Mouse (Mus musculus) CH12.LX (cell line): ENCODE data around the gene Atmin. TPM values are rescaled to one million over a fixed set of nuclear protein-coding genes. Genes with fewer than 3 reads are reported as not detected.

Experiments used
- DNase-seq: peaks from one replicate; pipeline ENCODE4 v3.0.0-alpha.2; 2013; ENCODE audit errors: extremely low read depth
- H3K27ac ChIP-seq: 2 replicates; pipeline ENCODE4 v1.5.1; 2012; ENCODE audit warnings: low read depth, mild to moderate bottlenecking, control low read depth, moderate library complexity; ENCODE audit not compliant: insufficient read depth
- H3K27me3 ChIP-seq: replicated peaks from 2 replicates; pipeline ENCODE3; 2012; ENCODE audit warnings: inconsistent platforms
- H3K36me3 ChIP-seq, 2 experiments: replicated peaks in 1 of 2; 2 replicates each; pipeline versions ENCODE3 to v1.6.1; 2012; ENCODE audit warnings: inconsistent platforms in 1 of 2, low read length in 1 of 2, mild to moderate bottlenecking in 1 of 2, mixed read lengths in 1 of 2, moderate library complexity in 1 of 2; ENCODE audit not compliant: control insufficient read depth in 1 of 2, insufficient read depth in 1 of 2
- H3K4me1 ChIP-seq, 2 experiments: 2 replicates each; pipeline ENCODE4 v1.6.1; 2012; ENCODE audit warnings: inconsistent platforms in 1 of 2, moderate library complexity in 1 of 2; ENCODE audit not compliant: insufficient read depth in 2 of 2, control insufficient read depth in 1 of 2
- H3K4me2 ChIP-seq: 2 replicates; pipeline ENCODE4 v1.6.1; 2012; ENCODE audit warnings: low read depth, mild to moderate bottlenecking, control low read depth; ENCODE audit not compliant: poor library complexity, insufficient read depth, severe bottlenecking
- H3K4me3 ChIP-seq, 3 experiments: fragments of 150-350 bp in 1 of 3; sonication (generic) in 1 of 3; replicated peaks in 1 of 3; 2 replicates each; pipeline versions ENCODE3 to v1.5.1; 2011 to 2012; ENCODE audit warnings: low read depth in 2 of 3, low read length in 2 of 3, mild to moderate bottlenecking in 2 of 3, moderate library complexity in 2 of 3, control low read depth in 1 of 3, improper control_type of control experiment in 1 of 3, inconsistent platforms in 1 of 3, mixed read lengths in 1 of 3; ENCODE audit not compliant: poor library complexity in 1 of 3
- H3K79me2 ChIP-seq: replicated peaks from 2 replicates; pipeline ENCODE4 v1.6.1; 2012; ENCODE audit warnings: mild to moderate bottlenecking, moderate library complexity; ENCODE audit not compliant: control insufficient read depth, poor library complexity, insufficient read depth, severe bottlenecking; ENCODE audit errors: extremely low read depth
- H3K9ac ChIP-seq: 2 replicates; pipeline ENCODE4 v1.6.1; 2012; ENCODE audit warnings: low read depth, mild to moderate bottlenecking, control low read depth, moderate library complexity; ENCODE audit not compliant: insufficient read depth
- H3K9me3 ChIP-seq: replicated peaks from 2 replicates; pipeline ENCODE3; 2012; ENCODE audit warnings: low read length, inconsistent platforms, mixed read lengths
- CHD2 ChIP-seq: IDR thresholded peaks from 2 replicates; pipeline ENCODE4 v1.6.1; 2011; ENCODE audit warnings: low read length, improper control_type of control experiment
- ELF1 ChIP-seq: IDR thresholded peaks from 2 replicates; pipeline ENCODE4 v1.6.1; 2014; ENCODE audit warnings: low read depth, mild to moderate bottlenecking, inconsistent platforms, low read length, improper control_type of control experiment
- GABPA ChIP-seq: IDR thresholded peaks from 2 replicates; pipeline ENCODE4 v1.6.1; 2012; ENCODE audit warnings: low read depth, low read length, improper control_type of control experiment, inconsistent platforms; ENCODE audit not compliant: insufficient replicate concordance
- IRF4 ChIP-seq: IDR thresholded peaks from 2 replicates; pipeline ENCODE4 v1.6.1; 2014; ENCODE audit warnings: low read depth, mild to moderate bottlenecking, inconsistent platforms, low read length, improper control_type of control experiment
- JUND ChIP-seq: conservative IDR thresholded peaks from 2 replicates; pipeline ENCODE4 v1.6.1; 2011; ENCODE audit warnings: low read depth, low read length, improper control_type of control experiment
- MAX ChIP-seq: IDR thresholded peaks from 2 replicates; pipeline ENCODE4 v1.6.1; 2011; ENCODE audit warnings: low read length, improper control_type of control experiment
- MAZ ChIP-seq: IDR thresholded peaks from 2 replicates; pipeline ENCODE4 v1.6.1; 2012; ENCODE audit warnings: low read depth, mild to moderate bottlenecking, inconsistent platforms, low read length, improper control_type of control experiment, moderate library complexity
- MEF2A ChIP-seq: IDR thresholded peaks from 2 replicates; pipeline ENCODE4 v1.6.1; 2014; ENCODE audit warnings: low read depth, mild to moderate bottlenecking, inconsistent platforms, low read length, improper control_type of control experiment, borderline replicate concordance
- PAX5 ChIP-seq: IDR thresholded peaks from 2 replicates; pipeline ENCODE4 v1.6.1; 2012; ENCODE audit warnings: low read length, inconsistent platforms, mixed read lengths
- POLR2A ChIP-seq: IDR thresholded peaks from 2 replicates; pipeline ENCODE4 v1.6.1; 2011; ENCODE audit warnings: low read depth, mild to moderate bottlenecking, improper control_type of control experiment, low read length
- POLR2AphosphoS2 ChIP-seq: IDR thresholded peaks from 2 replicates; pipeline ENCODE4 v1.6.1; 2011; ENCODE audit warnings: low read depth, low read length, improper control_type of control experiment
- RAD21 ChIP-seq: IDR thresholded peaks from 2 replicates; pipeline ENCODE4 v1.6.1; 2011; ENCODE audit warnings: low read depth, mild to moderate bottlenecking, low read length, improper control_type of control experiment, moderate library complexity
- RCOR1 ChIP-seq: conservative IDR thresholded peaks from 2 replicates; pipeline ENCODE4 v1.6.1; 2012; ENCODE audit warnings: low read depth, mild to moderate bottlenecking, inconsistent platforms, low read length, improper control_type of control experiment
- TBP ChIP-seq: conservative IDR thresholded peaks from 2 replicates; pipeline ENCODE4 v1.6.1; 2011; ENCODE audit warnings: low read depth, low read length, improper control_type of control experiment
- UBTF ChIP-seq: IDR thresholded peaks from 2 replicates; pipeline ENCODE4 v1.6.1; 2012; ENCODE audit warnings: low read depth, mild to moderate bottlenecking, inconsistent platforms, low read length, improper control_type of control experiment, moderate library complexity
- USF1 ChIP-seq: IDR thresholded peaks from 2 replicates; pipeline ENCODE4 v1.6.1; 2014; ENCODE audit warnings: low read depth, mild to moderate bottlenecking, inconsistent platforms, low read length, improper control_type of control experiment
- ZC3H11A ChIP-seq: IDR thresholded peaks from 2 replicates; pipeline ENCODE4 v1.6.1; 2012; ENCODE audit warnings: low read depth, mild to moderate bottlenecking, inconsistent platforms, low read length, improper control_type of control experiment
- ZNF384 ChIP-seq: IDR thresholded peaks from 2 replicates; pipeline ENCODE4 v1.6.1; 2012; ENCODE audit warnings: low read depth, low read length, improper control_type of control experiment, inconsistent platforms
- dilution Hi-C: fragments of 300-500 bp; cut with MboI; formaldehyde crosslinking; loops from 2 replicates; pipeline ENCODE4 v1.14.3; 2020; ENCODE audit warnings: low sequenced_read_pairs; ENCODE audit not compliant: extremely low pct_unique_long_range_greater_than_20kb, extremely low pct_ligation_motif_present
- in situ Hi-C: fragments of 300-500 bp; cut with MboI; formaldehyde crosslinking; loops from 3 replicates; pipeline ENCODE4 v1.14.3; 2019; ENCODE audit warnings: low sequenced_read_pairs, low pct_ligation_motif_present, low pct_unique_long_range_greater_than_20kb, mixed read lengths
- polyA plus RNA-seq: library from polyadenylated mRNA; unstranded; fragments of >175 nt; gene quantifications from 2 replicates; pipeline ENCODE4 v1.2.1, GENCODE M21; 2012; ENCODE audit warnings: low read depth; ENCODE audit not compliant: insufficient read length
- total RNA-seq, 2 experiments: library from RNA; depleted of rRNA; stranded (reverse); fragments of 300-350 nt in 1 of 2; fragments of >200 nt in 1 of 2; gene quantifications; 2 replicates each; pipeline ENCODE4 v1.2.3; 2012 to 2014

The Atmin gene
- total and polyA plus RNA-seq, 3 experiments, result 9.3 to 22.0 (median 14.8) TPM

DNA sequence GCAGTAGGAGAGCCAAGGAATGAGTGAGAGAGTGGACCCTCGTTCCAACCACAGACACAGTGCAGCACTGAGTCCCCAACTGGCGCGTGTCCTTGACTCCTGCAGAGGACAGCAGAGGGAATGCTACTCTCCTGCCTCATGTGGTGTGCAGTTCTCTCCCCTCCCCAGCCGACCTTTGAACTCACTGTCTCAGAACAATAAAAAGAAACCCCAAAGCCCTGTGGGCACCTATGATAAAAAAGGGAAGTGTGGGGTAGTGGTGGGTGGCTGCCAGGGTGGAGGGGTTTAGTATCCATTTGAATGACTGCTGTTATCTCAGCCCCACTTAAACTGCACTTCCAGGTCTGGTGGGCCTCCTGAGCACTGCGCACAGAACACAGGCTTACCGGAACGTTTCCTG lies 4.4 kb downstream of the Atmin start:
- H3K27me3 ChIP-seq, result no peaks in the 10 kb centered on the region
- DNase-seq, result peak; percentile 48
- H3K9ac ChIP-seq, result peak overlapping the region; percentile 10
- no peaks in the 10 kb centered on the region for H3K9me3 ChIP-seq
- H3K4me2 ChIP-seq, result peak overlapping the region; percentile 98
- peaks cover 51% of the 10 kb centered on the region for H3K79me2 ChIP-seq
- peaks cover 5 to 20% of the 10 kb centered on the region in 2 experiments for H3K36me3 ChIP-seq
- peak overlapping the region; percentile 78 for H3K27ac ChIP-seq
- peaks cover 11 to 66% of the 10 kb centered on the region in 2 experiments for H3K4me1 ChIP-seq
- in situ Hi-C loops, result no loop called here
- dilution Hi-C loops, result no loop called here
- peak overlapping the region in 2 of 3 experiments; percentile 30 to 45 for H3K4me3 ChIP-seq
- TF ChIP-seq MAZ (no peak), MEF2A (no peak), POLR2A (no peak)

DNA sequence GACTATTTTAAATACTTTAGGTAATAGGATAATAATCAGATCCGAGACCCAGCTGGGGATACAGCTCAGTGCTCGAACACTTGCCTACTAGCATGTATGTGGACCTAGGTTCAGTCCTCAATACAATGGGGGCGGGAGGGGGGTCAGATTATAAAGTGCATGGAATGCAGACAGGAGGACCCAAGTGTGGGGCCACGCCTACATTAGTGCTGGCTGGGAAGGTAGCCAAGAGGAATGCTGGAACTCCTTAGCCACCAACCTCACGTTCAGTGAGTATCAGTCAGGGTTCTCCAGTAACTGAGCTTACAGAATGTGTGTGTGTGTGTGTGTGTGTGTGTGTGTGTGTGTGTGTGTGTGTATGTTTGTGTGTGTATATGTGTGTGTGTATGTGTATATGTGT lies 8.2 kb downstream of the Atmin start:
- peaks cover 5 to 49% of the 10 kb centered on the region in 2 experiments for H3K4me1 ChIP-seq
- no peak for TF ChIP-seq ZC3H11A
- no peak for TF ChIP-seq UBTF
- TF ChIP-seq POLR2A, result no peak
- TF ChIP-seq MAX, result no peak
- no peak for TF ChIP-seq RAD21
- TF ChIP-seq USF1, result no peak
- no peak for TF ChIP-seq ZNF384
- no peak for TF ChIP-seq TBP
- no peak for TF ChIP-seq PAX5
- no peak for TF ChIP-seq JUND
- no peak for TF ChIP-seq GABPA
- TF ChIP-seq RCOR1, result no peak
- TF ChIP-seq IRF4, result no peak
- no peak for TF ChIP-seq ELF1
- TF ChIP-seq POLR2AphosphoS2, result no peak
- TF ChIP-seq CHD2, result no peak
- dilution Hi-C loops, result no loop called here
- H3K27ac ChIP-seq, result no peak overlapping the region
- H3K4me3 ChIP-seq, result no peak overlapping the region
- no peaks in the 10 kb centered on the region for H3K27me3 ChIP-seq
- DNase-seq, result no peak
- H3K9me3 ChIP-seq, result no peaks in the 10 kb centered on the region
- H3K79me2 ChIP-seq, result peaks cover 22% of the 10 kb centered on the region
- peaks cover 31 to 57% of the 10 kb centered on the region in 2 experiments for H3K36me3 ChIP-seq
- in situ Hi-C loops, result no loop called here
- H3K9ac ChIP-seq, result no peak overlapping the region
- H3K4me2 ChIP-seq, result no peak overlapping the region
